Mouse (Mus musculus) 416B (cell line): Measurements from ENCODE around the gene Pik3ca.
"Not testable (repeated sequence)": the region's sequence is repeated elsewhere in the genome, so short reads cannot be mapped to it uniquely, and the experiment has no call there.

Source experiments
- DNase-seq: peaks from one replicate; pipeline ENCODE4 v3.0.0; 2011; ENCODE audit warnings: low read depth

Pik3ca gene

DNA sequence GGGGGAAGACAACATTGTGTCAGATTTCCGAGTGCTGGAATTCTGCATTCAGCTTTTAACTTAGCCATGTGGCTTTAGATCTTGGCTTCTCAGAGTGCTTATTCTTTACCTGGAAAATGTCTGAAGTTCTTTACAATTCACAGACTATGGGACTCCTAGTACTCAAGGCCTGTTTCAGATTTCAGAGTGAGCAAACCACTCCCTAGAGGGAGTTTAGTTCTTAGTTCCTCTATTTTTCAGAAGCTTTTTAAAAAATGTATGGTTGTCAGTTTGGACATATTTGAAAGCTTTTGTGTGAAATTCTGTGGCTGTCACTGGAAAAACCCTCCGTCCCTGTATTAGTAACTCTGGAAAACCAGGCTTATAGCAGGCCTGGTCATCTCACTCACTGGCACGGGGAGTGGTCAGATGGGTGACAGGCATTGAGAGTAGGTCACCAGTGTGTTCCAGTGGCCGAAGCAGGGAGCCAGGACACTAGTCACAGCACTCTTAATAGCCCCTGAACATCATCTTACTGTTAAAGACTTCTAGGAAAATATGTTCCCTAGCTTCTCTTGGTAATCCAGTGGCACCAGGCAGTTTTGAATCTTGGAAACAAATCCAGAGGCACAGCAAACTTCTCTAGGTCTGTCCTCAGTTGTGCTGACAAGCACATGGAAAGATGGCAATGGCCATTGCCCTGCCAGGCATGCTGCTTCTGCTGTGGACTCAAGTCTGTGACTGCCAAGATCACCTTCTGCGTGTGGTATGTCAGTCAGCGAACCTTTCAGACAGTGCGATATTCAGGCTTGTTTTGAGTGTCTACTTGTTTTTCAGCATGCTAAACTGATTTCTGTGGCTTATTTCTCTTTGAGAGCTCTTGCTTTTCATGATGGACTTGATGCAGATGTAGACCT, 5.8 kb downstream of the Pik3ca start:
- DNase-seq: no peak

DNA sequence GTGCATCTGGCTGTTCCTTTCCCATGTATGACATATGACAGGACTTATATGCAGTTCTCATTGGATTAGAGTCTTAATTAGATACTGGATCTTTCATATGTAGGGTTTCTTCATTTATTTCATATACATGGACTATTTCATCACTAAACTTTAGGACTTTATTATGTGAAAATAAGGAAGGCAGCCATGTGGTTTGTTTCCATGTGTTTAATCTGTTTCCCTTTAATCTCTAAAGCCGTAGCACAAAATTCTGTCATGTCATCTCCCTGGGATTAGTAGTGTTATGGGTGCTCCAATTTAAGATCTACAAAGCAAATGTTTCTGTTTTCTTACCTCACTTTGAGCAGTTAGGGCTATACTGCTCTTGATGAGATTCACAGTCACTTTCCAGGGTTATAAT, 8.2 kb downstream of the Pik3ca start:
- DNase-seq: no peak

DNA sequence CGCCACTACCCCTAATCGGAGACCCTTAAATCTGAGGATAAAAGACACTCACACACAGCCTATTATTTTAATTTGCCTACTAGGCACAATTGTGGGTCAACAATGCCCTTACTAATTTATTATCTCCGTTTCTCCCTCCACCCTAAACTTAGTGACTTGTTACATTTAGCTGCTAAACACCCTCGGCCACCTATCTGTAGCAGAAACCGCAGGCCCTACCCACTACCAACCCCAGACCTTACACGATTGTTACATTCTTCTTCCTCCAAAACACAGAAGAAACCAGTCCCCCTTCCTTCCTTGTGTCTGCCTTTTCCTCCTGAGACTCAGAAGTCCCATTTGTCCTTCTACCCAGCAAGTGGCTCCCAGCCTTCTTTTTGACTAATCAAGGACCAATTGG, 9.3 kb downstream of the Pik3ca start:
- DNase-seq: no peak

- peak; percentile 94 for DNase-seq
Measured at GRCm38 (mm10) chr3:32408811-32409273, 11.4 kb downstream of the Pik3ca start.

GRCm38 (mm10) chr3:32412502-32413044, 15.1 kb downstream of the Pik3ca start:
- no peak for DNase-seq

DNA sequence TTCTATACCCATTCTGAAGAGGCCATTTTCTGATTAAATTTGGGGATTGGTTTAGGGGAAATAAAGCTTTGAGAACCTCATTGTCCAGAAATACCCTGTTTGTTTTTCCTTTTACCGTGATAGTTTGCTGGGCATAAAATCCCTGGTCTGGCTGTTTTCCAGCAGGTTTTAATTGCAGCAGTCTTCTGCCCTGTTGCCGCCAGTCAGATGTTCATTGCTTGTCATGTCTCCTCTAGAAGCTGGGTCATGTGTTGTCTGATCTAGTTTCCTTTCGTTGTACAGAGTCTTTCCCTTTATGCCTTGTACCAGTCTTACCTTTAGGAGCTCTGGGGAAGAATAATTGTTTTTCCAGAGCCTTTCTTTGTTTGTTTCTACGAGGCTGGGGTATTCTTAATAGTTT, 16.9 kb downstream of the Pik3ca start:
- no peak for DNase-seq

- DNase-seq: no peak
Measured at GRCm38 (mm10) chr3:32415370-32416309, 18.2 kb downstream of the Pik3ca start.

GRCm38 (mm10) chr3:32417751-32418211, 20.3 kb downstream of the Pik3ca start:
- DNase-seq: no peak

- no peak for DNase-seq
Measured at GRCm38 (mm10) chr3:32419866-32420265, 22.4 kb downstream of the Pik3ca start.

DNA sequence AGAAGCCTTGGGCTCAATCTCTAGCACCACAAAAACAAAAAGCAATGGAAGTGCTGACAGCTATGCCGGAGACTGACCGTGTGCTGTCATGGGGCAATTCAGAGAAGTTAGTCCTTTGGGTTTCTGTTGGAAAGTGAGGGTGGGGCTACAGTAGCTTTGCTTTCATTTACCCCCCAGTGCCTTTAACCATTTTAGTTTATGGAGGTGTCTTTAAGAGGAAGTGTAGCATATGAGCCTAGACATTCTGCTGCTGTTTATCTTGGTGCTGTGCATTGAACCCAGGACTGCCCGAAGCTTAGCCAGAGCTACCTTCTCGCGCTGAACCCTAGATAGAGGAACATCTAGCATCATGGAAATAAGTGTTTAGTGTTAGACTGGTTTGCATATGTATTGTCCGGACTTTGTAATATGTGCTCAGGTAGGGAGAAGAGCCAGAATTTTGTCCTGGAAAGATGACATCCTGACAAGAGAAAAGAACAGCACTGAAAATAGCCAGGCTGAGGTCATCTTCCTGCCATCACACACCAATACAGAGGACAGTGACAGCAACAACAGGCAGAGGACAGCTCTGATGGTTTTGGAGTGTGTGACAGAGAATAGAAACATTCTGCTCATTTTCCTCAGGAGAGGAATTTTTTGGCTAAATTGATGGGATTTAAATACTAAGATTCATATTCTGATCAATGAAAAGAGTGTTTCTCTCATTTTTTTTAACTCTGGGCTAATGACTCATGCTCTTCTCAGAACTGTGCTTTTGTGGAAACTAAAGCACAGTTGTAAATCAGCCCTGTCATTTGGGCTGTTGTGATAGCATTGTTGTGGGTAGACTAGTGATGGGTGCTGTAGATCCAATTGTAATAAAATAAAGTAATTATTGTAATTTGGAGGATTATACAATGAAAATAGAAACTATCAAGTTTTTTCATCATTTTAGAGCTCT, 23.9 kb downstream of the Pik3ca start:
- no peak for DNase-seq

DNA sequence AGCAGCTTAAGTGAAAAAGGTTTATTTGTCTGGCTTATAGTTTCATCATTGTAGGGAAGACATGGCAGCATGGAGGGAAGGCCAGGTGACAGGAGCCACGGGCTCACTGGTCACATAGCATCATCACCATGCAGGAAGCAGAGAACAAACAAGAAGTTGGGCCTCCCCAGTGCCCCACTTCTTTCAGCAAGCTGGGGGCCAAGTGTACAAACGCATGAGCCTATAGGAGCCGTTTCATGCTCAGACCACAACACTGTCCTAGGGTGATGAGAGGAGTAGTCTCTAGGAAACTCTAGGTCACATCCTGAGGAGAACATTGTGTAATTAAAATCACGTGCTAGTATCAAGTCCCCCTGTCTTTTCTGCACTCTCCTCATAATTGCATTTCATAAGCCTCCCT, 30.2 kb downstream of the Pik3ca start:
- peak; percentile 83 for DNase-seq

DNA sequence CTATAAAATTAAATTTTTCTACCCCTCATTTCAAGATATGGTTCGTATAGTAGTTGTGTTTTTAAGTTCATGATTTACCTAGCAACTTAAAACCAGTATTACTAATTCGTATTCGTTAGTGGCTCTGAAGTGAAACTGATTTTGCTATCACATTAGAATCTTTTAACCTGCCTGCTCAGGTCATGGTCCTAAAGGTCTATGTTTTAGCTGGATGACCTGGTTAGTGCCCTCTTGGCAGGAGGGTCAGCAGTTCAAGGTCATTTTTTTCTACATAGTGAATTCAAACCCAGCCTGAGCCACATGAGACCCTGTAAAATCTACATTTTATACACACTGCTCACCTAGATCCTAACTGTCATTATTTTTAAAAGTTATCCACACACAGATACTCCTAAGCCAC, 30.9 kb downstream of the Pik3ca start:
- DNase-seq: no peak

DNA sequence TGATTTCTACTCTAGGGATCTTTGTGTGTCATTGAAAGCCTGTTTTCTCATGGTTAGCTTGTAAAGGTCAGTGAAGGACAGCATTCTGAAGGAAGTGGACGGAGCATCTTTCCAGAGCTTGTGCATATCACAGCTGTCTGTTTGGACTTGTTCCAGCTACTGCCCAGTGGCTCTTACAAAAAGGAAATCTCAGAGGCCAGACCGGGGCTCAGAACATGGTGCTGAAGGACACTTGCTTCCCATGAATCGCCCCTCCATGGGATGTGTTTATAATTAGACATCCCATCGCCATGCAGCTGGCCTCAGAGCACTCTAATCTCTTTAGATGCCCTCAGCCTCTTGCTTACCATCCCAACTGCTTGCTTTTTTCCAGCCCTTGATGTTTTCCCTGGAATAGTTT, 31.4 kb downstream of the Pik3ca start:
- peak; percentile 24 for DNase-seq

DNA sequence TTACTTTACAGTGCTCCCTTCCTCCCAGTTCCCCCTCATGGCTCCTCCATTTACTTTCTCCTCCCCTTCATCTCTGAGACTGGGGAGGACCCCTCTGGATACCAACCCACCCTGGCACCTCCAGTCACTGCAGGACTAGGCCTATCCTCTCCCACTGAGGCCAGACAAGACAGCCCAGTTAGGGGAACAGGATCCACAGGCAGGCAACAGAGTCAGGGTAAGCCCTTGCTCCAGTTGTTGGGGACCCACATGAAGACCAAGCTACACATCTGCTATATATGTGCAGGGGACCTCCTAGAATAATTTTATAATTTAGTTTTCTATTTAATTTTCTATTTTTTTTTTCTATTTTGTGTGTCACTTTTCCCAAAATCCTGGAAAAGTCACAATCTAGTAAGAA, 31.9 kb downstream of the Pik3ca start:
- not testable (repeated sequence) for DNase-seq

GRCm38 (mm10) chr3:32430394-32430793, 32.9 kb downstream of the Pik3ca start:
- DNase-seq: peak; percentile 72

DNA sequence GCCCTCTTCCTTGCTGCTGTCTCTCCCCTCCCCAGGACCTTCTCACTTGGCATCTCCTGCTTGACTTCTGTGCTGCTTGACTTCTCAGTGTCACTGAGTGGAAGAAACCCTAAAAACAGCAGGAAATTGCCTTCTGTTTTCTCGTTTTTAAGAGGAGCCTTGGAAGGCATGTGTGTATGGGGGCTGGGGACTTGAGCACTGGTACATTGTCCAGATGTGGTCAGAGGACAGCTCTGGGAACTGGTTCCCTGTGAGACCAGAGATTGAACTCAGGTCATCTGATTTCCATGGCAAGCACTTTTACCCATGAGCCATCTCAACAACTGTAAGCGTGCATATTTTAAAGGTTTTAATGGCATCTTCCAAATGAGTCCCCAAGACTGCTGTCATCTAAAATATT, 36.5 kb downstream of the Pik3ca start:
- no peak for DNase-seq

DNA sequence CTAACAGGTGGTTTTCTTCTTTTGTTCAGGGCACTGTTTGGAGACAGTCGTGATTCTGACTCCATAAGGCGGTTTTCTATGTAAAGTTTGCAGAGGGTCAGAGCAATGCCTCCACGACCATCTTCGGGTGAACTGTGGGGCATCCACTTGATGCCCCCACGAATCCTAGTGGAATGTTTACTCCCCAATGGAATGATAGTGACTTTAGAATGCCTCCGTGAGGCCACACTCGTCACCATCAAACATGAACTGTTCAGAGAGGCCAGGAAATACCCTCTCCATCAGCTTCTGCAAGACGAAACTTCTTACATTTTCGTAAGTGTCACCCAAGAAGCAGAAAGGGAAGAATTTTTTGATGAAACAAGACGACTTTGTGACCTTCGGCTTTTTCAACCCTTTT, 38.6 kb downstream of the Pik3ca start:
- no peak for DNase-seq

- DNase-seq: no peak
Measured at GRCm38 (mm10) chr3:32437297-32437696, 39.8 kb downstream of the Pik3ca start.

DNA sequence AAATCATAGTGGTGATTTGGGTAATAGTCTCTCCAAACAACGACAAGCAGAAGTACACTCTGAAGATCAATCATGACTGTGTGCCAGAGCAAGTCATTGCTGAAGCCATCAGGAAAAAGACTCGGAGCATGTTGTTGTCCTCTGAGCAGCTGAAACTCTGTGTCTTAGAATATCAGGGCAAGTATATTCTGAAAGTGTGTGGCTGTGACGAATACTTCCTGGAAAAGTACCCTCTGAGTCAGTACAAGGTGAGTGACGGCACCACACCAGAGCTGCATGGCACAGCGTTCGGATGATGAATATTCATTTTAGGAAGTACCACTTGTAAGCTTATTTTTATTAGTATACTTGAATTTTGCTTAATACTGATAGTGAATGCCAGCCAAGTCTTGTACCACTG, 40.3 kb downstream of the Pik3ca start:
- no peak for DNase-seq

DNA sequence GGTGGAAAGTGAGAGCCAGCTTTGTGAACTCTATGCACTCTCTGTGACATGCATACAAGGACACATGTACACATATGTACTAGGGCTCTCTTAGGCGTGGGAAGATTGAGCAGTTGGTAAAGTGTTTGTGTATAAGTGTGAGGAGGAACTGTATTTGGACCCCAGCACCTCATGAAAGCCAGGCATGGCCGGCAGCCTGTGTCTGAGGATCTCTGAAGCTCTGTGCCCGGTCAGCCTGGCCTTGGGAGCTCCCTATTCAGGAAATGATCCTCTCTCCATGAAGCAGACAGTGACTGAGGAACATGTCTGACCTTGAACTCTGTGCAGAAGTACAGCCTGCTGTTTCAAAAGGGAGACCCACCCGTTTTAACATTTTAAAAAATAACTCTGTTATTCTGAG, 41.2 kb downstream of the Pik3ca start:
- DNase-seq: no peak

GRCm38 (mm10) chr3:32441710-32442109, 44.2 kb downstream of the Pik3ca start:
- no peak for DNase-seq
